Mouse (Mus musculus) layer of hippocampus, postnatal 25 days (tissue): ENCODE measurements around the gene Areg. TPM values are rescaled to one million over a fixed set of nuclear protein-coding genes. Genes with fewer than 3 reads are reported as not detected.

ENCODE experiments used
- DNase-seq, 2 experiments: peaks; one replicate each; pipeline ENCODE4 v3.0.0; 2022; ENCODE audit warnings: mixed read lengths in 2 of 2, low spot score in 1 of 2; ENCODE audit errors: extremely low spot score in 1 of 2
- total RNA-seq, 2 experiments: library from RNA; stranded (reverse); gene quantifications; 2 replicates each; pipeline ENCODE4 v1.2.3; 2021

The Areg gene
- total RNA-seq, 2 experiments from 2014 or later = 0.22 TPM; not detected in 1

DNA sequence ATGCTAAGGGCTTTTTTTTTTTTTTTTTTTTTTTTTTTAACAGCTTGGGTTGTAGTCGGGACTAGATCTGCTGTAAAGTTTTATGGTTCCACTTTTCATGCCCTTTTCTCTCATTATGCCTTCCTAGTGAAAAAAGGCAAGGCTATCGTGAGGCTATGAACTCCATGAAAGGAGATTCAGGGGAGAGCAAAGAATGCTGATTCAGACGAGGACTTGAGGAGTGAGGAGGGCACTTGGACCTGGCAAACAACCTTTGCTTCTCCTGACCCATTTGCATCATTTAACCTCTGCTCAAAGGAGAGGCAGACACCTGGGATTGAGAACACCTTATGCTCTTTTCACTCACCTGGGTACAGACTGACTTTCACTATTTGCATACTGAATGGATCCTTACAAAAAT is 17.8 kb downstream of the Areg start:
- no peak for DNase-seq

DNA sequence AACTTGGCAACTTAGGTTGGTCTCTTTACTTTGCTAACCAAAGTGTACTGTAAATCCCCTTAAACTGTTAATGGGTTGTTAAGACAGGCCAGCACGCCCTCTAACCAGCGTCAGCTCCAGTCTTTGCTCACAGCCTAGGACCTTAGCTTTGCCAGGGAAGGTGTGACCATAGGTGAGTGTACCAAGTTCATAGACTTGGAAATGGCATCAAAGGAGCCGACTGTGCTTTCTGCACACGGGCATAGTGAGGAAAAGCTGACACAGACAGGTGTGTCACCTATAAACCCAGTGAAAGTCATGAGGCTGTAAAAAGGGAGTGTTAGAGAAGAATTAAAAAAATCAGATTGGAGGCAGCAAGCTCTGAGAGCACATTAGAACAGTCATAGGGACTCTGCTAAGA is 23.4 kb downstream of the Areg start:
- DNase-seq = no peak

DNA sequence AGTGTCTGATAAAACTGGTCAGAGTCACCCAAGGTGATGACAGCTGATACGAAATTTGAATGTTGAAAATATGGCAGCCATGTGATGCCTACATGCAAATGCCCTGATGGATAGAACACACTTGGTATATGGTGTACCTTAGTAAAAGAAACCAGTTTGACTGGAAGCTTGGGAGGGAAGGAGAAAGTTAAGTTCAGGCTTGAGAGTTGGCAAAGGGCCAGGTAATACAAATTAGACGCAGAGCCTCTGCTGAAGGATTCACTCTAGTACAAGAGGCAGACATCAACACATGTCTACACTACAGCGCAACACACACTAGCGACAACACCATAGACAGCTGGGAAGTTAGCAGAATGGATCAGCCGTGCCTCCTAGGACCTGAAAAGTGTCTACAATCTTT is 27.2 kb downstream of the Areg start:
- DNase-seq = no peak

DNA sequence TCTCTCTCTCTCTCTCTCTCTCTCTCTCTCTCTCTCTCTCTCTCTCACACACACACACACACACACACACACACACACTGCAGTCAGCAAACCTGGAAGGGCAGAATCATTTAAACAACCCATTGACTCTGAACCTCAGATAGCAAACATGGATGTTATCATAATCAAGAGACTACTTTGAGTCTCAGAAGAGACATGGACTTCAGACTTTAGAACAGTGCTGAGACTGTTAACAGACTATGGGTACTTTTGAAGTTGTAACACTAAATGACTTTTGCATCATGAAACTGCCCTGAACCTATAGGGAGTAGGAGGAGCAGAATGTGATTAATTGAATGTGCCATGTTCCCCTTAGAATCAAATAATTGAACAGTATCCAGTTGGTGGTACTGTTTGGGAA is 37.0 kb downstream of the Areg start:
- no peak for DNase-seq

DNA sequence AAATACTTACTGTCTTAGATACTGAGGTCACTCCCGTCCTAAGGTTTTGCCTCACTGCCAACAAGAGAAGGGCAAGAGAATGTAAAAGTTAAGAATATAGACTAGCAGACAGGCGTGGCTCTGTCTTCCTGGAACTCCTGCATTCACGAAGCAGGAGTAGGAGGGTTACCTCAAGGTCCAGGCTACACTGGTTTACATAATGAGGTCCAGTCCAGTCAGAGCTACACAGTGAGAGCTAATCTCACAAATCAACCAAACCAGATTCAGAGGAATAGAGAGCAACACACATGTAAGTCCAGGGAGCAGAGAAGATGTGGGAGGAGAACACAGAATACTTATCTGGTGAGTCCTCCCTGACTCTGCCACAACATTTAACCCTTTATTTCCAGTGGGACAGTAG is 55.2 kb downstream of the Areg start:
- no peak for DNase-seq

Other genes starting within 250 kb of the Areg start
- gene Cxcl1, start 248.4 kb upstream of the Areg start, total RNA-seq = under 1 TPM in 1 of 2 experiments, not detected in 1; 0.32 TPM
- gene Cxcl2, start 235.7 kb upstream of the Areg start, total RNA-seq = not detected
- gene Mthfd2l, start 208.5 kb upstream of the Areg start, total RNA-seq = 10 to 100 TPM; 13.7 to 15.8 TPM
- under 1 TPM; 0.40 to 0.44 TPM for gene Epgn, start 112.1 kb upstream of the Areg start, total RNA-seq
- not detected for gene Ereg, start 65.0 kb upstream of the Areg start, total RNA-seq